Mouse (Mus musculus): Measurements from ENCODE around the gene Camta2. TPM values are rescaled to one million over a fixed set of nuclear protein-coding genes. Genes with fewer than 3 reads are reported as not detected.

Camta2 gene
- total RNA-seq, 2 experiments from 2014 or later: 288 to 296 TPM

GRCm38 (mm10) chr11:70667271-70668150 is 20.4 kb downstream of the Camta2 start:
- DNase-seq (ENCODE audit: low spot score in 2 of 2): no peak

- DNase-seq (ENCODE audit: low spot score in 2 of 2): no peak
Observed at GRCm38 (mm10) chr11:70666687-70667086, 21.2 kb downstream of the Camta2 start.

GRCm38 (mm10) chr11:70664741-70665140 is 23.2 kb downstream of the Camta2 start:
- DNase-seq (ENCODE audit: low spot score in 2 of 2): no peak

- DNase-seq (ENCODE audit: low spot score in 2 of 2): no peak
Observed at GRCm38 (mm10) chr11:70663957-70664356, 23.9 kb downstream of the Camta2 start.

DNA sequence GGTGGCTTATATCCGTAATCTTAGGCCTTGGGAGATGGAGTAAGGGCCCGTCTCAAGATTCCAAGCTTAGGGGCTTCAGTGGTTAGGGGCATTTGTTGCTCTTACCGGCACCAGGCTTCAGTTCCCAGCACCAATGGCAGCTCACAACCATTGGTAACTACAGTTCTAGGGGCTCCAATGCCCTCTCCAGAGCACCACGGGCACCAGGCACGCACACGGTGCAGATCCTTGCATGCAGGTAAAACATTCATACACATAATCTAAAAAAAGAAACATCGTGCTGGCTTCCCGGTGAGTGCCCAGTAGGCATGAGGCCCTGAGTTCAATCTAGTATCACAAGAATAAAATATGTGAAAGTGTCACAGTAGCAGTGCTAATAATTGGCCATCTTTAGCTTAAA is 24.8 kb downstream of the Camta2 start:
- DNase-seq (ENCODE audit: low spot score in 2 of 2): no peak

- no peak for DNase-seq (ENCODE audit: low spot score in 2 of 2)
Observed at GRCm38 (mm10) chr11:70660571-70660970, 27.3 kb downstream of the Camta2 start.

GRCm38 (mm10) chr11:70658942-70659341 is 29.0 kb downstream of the Camta2 start:
- no peak for DNase-seq (ENCODE audit: low spot score in 2 of 2)

- DNase-seq (ENCODE audit: low spot score in 2 of 2): no peak
Observed at GRCm38 (mm10) chr11:70658521-70658920, 29.4 kb downstream of the Camta2 start.

DNA sequence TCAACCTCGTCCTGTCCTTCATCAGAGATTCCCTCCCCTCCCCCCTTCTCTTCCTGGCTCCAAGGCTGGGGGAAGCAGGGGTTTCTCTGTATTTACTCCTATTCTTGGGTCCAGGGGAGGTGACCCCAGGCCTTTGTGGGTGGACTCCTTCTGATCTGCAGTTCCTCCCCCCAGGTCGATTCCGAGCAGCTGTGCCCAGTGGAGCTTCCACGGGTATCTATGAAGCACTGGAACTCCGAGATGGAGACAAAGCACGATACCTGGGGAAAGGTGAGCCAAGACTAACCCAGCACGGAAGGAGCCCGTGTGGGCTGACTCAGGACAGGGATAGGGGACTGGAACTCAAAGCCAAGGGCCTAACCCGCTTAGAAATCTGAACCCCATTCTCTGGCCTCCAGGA is 29.9 kb downstream of the Camta2 start:
- no peak for DNase-seq (ENCODE audit: low spot score in 2 of 2)

DNA sequence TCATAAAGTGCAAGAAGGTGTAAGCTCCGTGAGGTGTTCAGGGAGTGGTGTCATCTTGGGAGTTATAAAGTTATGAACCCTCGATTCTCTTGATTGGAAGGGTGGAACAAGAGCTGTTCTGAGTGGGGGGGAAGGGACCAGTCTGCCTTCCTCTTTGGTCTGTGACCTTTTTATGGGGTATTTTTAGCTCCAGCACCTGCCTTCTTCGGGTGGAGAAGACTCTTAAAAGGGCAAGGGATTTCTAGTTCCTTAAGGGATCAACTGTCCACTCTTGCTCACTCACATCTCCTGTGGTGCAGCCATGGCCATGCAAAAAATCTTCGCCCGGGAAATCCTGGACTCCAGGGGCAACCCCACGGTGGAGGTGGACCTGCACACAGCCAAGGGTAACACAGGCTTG is 30.3 kb downstream of the Camta2 start:
- no peak for DNase-seq (ENCODE audit: low spot score in 2 of 2)

DNA sequence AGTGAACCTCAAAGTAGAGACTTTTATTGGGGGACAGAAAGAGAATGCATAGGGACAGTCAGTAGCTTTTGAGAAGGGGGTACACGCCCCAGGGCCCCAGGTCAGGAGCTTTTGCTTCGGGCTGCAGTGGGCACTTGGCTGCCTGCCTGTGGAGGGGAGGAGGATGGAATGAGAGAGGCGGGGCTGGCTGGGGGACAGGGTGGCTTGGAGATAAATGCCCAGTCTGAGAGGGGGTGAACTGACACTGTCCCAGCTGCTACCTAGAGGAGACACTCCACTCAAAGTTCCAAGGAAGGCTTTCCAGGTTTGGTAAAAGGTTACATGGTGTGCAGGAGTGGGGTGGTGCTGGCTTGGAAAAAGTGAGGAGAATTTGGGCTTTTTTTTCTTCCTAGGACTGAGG is 30.9 kb downstream of the Camta2 start, which contains the start of gene Eno3:
Gene Eno3, plus strand, starts transcription at position 239 of the 400 bp plus-strand sequence.
- DNase-seq (ENCODE audit: low spot score in 2 of 2): no peak

GRCm38 (mm10) chr11:70656456-70656927 is 31.4 kb downstream of the Camta2 start:
- no peak for DNase-seq (ENCODE audit: low spot score in 2 of 2)

GRCm38 (mm10) chr11:70655571-70656455 is 32.1 kb downstream of the Camta2 start:
- no peak for DNase-seq (ENCODE audit: low spot score in 2 of 2)

DNA sequence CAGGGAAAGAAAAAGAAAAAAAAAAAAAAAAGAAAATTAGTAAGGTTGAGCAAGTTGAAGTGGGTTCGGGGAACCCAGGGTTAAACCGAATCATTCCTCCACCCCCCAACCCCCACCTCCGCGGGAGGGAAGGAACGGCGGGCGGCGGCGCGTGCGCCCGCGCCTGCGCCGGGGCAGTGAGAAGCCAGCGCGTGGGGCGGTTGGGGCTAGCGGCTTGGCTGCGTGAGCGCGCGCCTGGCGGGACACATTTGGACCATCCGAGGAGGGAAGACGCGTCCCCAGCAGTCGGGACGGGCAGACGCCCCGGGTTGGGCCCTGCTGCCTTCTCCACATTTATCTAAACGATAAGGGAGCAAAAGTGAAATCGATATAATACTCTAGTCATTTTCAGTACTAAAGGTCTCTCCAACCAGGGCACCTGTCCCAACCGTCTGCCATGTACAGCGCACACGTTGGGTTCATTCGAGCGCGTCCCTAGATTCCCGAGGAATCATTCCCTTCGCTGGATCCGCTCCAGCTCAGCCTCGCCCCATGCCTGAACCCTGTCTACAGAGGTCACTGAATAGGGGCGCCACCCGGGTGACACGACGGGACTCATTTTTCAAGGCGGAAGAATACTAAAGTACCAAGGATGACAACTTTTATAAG is 32.9 kb downstream of the Camta2 start:
- DNase-seq (ENCODE audit: low spot score in 2 of 2): peak in 1 of 2 experiments; percentile 78

GRCm38 (mm10) chr11:70654198-70654922 is 33.5 kb downstream of the Camta2 start, which contains the start of gene Pfn1:
Pfn1 (minus strand) TSS chr11:70654644.
- DNase-seq (ENCODE audit: low spot score in 2 of 2): peak; percentile 62 to 73

DNA sequence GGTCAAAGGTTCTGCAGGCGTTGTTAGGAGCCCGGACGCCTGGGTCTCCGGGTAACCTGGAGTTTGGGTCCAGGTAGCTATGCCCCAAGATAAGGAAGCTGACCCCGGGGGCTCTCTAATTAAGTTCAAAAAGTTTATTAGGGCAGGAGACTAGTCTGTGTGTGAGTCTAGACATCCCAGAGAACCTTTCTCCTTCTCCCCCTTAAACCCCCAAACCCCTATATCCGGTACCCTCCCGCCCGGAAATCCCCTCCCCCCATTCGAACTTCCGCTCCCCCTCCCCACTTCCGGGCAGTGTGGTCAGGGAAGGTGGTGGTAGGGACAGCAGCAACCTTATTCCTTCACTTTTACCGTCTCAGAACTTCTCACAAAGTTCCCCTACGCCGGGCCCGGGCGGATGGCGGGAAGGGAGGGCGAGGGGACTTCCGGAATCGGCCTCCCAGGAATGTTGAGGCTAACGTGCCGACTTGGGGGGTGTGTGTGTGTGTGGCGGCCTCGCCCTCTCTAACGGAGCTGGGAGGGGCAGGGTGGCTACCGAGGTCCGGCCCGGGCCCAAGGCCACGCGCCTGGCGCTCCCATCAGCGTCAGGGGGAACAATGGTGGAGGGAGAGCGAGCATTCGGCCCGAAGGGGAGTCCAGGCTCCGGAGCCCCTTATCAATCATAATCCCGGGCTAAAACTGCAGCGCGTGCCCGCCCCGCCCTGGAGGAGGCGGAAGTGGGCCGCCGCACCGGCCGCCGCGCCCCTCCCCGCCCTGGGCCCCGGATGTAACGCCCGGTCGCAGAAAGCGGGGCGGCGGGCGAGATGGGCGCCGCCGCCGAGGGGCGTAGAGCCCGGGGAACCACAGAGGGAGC is 34.3 kb downstream of the Camta2 start:
- DNase-seq (ENCODE audit: low spot score in 2 of 2): peak in 1 of 2 experiments; percentile 46

DNA sequence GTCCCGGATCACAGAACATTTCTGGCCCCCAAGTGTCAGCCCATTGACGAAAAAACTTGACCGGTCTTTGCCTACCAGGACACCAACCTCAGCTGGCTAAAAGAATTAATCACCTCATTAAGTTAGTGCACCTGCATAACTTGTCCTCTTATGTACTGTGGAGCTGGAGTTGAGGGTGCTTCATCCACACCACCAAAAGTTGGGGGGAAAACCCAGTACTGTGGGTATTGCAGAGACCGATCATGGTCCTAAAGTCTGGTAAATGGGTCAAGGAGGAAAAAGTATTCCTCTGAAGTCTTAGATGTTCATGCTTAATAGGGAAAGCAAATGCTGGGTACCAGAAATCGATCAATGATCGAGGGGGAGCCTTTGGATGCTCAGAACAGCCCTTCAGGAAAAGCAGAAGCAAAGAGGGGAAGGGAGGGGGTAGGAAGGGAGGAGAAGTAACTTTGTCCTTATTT is 35.0 kb downstream of the Camta2 start:
- DNase-seq (ENCODE audit: low spot score in 2 of 2): no peak

DNA sequence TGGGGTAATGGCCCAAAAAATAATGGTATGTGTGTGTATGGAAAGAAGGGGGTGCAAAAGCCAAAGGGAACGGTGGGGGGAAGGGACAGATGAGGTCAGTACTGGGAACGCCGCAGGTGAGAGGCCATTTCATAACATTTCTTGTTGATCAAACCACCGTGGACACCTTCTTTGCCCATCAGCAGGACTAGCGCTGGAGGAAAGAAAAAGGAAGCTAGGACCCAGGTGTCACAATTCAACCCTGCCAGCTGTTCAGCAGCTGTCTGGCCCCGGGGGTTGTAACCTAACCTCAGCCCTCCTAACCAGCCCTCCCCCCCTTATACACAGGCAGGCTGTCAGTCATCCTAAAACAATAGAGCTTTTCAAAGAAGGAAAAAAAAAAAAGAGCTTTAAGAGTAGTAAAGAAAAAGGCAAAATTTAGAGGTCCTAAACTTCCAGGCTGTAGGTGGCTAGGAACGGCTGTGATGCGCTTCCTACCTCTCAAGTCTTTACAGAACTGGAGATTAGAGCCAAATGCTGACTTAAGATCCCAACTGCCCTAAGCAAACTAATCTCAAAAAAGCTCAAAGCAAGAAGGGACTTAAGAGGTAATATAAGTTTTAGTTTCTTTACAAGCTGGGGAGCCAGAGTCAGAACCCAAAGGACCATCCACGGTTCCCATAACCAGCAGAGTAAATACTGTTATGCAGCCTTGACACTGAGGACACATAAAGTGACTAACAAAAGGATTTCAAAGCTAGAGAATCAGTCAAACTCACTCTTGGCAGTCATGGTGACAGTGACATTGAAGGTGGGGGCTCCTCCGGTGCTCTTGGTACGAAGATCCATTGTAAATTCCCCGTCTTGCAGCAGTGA is 35.6 kb downstream of the Camta2 start:
- no peak for DNase-seq (ENCODE audit: low spot score in 2 of 2)
